Mouse (Mus musculus) heart, adult 18-20 months (tissue): ENCODE measurements around the gene Camsap2. TPM values are rescaled to one million over a fixed set of nuclear protein-coding genes. Genes with fewer than 3 reads are reported as not detected.

Source experiments
- DNase-seq, 2 experiments: peaks; one replicate each; pipeline ENCODE4 v3.0.0; 2021 to 2022; ENCODE audit warnings: mixed read lengths in 1 of 2
- total RNA-seq, 2 experiments: library from RNA; stranded (reverse); gene quantifications; 2 replicates each; pipeline ENCODE4 v1.2.3; 2021

The Camsap2 gene
- total RNA-seq, 2 experiments from 2014 or later: 21.1 to 21.3 TPM

DNA sequence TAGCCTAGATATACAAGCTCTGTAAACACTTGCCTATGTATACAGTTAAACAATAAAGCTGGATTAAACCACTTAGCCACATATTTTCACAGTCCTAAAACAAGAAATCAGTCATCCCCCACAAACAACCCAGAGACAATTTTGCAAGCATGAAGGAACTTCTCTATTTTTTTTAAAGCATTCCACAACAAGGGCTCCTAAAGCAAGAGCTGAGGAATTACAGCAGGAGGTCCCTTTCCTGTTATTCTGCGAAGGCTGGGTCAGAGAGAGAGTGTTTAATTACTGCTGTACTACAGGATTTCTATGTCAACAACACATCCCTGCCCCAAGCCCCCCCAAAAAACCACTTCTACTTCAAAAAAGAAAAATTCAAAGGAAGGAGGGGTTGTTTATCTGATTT is 1.6 kb downstream of the Camsap2 start:
- DNase-seq: peak in 1 of 2 experiments; percentile 12

DNA sequence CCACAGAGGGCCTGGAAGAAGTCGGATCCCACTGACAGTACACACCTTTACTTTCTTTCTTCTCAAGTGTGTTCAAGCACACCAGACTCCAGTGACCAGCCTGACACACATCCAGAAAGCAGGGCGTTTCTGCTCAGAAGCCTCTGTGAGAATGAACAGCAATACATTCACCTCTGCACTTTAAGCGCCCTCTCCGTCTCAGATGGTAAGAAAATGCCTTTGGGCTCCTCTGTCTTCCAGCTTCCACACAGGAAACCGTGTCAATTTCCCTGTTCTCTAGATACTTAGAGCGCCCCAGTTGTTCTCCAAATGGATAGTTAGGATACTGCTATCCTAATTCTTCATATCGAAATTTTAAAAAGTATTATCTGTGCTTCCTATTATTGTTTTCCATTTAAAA is 2.2 kb downstream of the Camsap2 start:
- no peak for DNase-seq

GRCm38 (mm10) chr1:136340541-136340940 is 5.4 kb downstream of the Camsap2 start:
- no peak for DNase-seq

DNA sequence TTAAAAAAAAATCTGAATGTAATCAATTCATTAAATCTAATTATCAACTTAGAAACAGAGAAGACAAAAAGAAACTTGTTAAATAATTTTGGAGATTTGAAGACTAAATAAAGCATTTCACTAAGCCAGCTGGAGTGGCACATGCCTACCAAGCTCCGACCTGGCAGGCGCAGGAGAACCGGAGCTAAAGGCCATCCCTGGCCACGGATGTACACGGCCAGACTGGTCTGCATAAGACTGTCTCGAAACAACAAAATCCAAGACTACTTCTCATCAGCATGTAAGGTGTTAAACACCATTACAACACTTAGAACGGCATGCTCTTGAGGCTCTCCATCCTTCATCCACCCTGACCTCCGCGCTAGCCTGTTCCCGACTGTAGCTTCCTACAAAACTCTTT is 11.2 kb downstream of the Camsap2 start:
- no peak for DNase-seq

- no peak for DNase-seq
Observed at GRCm38 (mm10) chr1:136333512-136333911, 12.4 kb downstream of the Camsap2 start.

GRCm38 (mm10) chr1:136333071-136333470 is 12.8 kb downstream of the Camsap2 start:
- no peak for DNase-seq

DNA sequence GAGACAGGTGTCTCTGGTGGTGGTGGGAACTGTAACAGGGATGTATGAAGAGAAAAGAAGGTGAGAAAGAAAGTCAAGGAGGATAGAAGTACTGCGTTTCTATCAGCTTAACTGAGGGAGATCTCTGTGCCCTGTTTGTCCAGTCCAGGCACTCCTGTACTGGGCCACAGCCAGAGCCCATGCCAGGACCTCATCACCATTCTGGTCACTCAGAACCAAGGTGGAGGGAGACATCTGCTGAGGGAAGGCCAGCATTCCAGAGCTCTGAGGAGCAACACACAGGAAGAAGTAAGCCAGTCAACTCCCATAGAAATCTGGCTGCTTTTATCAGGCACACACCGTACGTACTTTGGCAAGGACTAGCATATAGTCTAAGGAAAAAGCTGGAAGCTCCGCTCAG is 14.1 kb downstream of the Camsap2 start:
- DNase-seq: peak; percentile 37 to 40

DNA sequence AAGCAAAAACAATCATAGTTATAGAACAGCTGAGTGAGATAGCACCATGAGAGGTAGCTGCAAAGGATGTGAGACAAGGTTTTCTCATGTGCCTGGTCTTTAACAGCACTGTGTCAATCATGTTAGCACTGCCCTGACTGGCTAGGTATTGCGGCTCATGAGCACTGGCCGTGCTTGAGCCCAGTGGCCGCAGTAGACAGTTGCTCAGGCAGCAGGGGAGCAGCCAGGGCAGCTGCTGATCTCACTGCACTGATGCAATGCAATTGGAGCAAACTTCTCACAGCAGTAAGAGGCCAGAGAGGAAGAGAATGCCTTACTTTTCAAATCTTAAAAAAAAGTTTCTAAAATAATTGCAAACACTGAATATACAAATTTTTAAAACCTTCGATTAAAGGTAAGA is 16.5 kb downstream of the Camsap2 start:
- no peak for DNase-seq

DNA sequence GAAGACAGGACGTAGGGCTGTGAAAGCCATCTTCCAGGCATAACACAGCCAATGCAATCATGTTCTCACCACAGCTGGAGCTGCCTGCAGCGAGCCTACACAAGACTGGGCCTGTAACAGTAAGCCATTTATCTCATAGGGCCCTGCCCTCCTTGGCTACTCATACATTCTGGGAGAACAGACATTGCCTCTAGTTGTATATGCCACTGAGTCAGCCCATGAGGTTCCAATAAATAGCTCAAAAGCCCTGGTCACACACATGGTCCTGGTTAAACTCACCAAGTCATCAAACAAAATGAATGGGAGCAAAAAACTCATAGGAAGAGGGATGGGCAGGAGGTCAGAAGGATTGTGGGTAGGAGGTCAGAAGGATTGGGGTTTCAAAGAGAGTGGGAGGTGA is 17.3 kb downstream of the Camsap2 start:
- no peak for DNase-seq

GRCm38 (mm10) chr1:136327638-136328037 is 18.3 kb downstream of the Camsap2 start:
- DNase-seq: no peak

- peak; percentile 65 to 70 for DNase-seq
Observed at GRCm38 (mm10) chr1:136325933-136326332, 20.0 kb downstream of the Camsap2 start.

- no peak for DNase-seq
Observed at GRCm38 (mm10) chr1:136322331-136322730, 23.6 kb downstream of the Camsap2 start.

DNA sequence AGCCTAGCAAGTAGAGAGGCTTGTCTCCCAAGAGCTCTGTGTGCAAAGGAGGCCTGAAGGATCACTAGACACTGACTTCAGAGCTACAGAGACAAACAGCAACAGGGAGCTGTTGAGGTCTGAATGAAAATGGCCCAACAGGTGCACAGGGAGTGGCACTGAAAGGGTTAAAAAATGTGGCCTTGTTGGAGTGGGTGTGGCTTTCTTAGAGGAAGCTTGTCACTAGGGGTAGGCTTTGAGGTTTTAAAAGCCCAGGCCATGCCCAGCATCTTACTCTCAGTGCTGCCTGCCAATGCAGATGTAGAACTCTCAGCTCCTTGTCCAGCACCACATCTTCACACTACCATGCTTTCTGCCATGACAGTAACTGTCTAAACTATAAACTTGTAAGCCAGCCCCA is 29.6 kb downstream of the Camsap2 start:
- DNase-seq: no peak

DNA sequence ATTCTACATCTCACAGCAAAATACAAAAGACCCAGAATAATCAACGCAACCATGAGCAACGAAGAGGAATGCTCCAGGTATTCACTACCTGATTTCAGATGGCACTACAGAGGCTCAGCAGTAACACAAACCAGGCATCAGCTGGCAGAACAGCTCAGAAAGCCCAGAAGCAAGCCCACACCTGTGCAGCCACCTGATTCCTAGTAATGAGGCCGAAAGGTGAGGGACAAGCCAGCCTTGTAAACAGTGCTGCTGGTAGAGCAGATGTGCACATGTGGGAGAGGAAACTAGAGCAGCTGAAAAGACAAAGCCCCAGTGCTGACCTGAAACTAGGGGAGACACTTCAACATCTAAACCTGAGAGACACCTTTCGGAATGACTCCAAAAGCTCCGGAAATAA is 36.7 kb downstream of the Camsap2 start:
- no peak for DNase-seq

DNA sequence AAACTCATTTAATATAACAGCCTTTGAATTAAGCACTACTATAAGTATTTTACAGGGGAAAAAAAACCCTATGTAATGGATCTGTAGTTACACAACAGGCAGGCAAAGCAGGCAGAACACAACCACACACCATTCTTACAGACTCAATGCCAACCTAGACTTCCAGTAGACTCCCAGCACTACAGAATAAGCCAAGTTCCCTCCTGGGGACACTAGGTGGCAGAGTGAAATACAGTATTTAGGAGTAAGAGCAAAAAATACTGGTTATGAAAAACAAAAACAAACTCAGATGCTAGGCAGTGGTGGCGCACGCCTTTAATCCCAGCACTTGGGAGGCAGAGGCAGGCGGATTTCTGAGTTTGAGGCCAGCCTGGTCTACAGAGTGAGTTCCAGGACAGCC is 39.5 kb downstream of the Camsap2 start:
- DNase-seq: peak; percentile 35 to 66

- no peak for DNase-seq
Observed at GRCm38 (mm10) chr1:136293961-136294360, 51.9 kb downstream of the Camsap2 start.

- no peak for DNase-seq
Observed at GRCm38 (mm10) chr1:136289803-136290202, 56.1 kb downstream of the Camsap2 start.

DNA sequence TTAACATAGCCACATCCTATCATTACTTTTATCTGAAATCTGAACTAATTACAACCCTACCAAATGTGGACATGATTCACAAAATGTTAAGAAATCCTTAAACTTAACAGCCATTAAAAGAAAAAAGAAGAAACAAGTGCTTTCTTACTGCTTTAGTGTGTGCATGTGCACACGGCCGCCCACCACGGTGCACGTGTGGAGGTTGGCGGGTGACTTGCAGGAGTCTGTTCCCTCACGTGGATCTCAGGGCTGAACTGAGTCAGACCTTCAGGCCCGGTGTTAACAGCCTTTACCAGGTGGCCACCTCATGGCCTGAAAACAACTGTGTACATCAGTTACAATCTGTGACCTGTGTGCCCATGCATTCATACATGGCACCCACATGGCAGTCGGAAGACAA is 68.5 kb downstream of the Camsap2 start:
- no peak for DNase-seq

- no peak for DNase-seq
Observed at GRCm38 (mm10) chr1:136268224-136268623, 77.7 kb downstream of the Camsap2 start.

- no peak for DNase-seq
Observed at GRCm38 (mm10) chr1:136266127-136266526, 79.8 kb downstream of the Camsap2 start.

DNA sequence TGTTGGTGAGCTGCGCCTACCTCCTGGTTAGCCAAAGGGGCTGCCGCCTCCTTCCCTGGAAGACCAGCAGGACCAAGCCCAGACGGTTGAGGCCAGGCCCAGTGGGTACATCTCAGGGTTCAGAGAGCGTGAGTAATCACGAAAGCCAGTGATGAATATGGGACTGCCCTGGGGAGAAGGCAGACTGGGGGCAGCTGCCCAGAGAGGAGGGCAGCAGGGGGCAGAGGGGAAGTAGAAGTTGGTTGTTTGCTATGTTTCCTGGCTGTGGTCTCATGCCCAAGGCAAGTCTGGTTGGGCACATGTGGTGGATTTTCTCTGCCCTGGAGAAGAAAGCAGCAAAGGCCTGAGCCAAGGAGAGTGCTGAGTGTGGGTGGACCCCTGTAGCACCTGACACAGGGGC is 82.5 kb downstream of the Camsap2 start:
- DNase-seq: no peak

DNA sequence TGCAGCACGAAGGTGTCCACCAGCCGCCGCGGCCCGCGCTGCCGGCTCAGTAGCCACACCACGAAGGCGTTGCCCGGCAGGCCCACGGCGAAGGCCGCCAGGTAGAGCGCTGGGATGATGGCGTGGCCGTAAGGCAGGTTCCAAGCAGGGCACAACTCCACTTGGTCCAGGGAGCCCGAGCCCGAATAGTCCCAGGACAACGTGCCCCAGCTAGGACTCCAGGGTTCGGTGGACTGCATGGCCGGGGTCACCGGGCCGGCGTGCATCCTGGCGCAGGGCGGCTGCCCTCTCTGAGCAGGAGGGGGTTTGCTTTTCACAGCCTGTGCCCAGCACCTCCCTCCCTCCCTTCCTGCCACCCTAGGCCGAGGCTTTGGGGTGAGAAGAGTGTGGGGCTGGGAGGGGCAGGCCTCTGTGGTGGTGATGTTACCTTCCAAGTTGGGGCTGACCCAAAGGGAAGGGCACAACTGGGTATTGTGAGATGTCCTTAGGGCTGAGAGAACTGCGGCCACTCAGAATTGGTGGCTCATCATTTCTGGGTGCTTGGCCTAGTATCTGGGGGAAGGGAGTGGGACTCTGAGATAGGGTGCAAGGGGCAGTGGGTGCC is 85.2 kb downstream of the Camsap2 start, which contains the start of gene Gpr25:
Gene Gpr25, minus strand, starts transcription at position 239 of the 604 bp plus-strand sequence.
- no peak for DNase-seq

DNA sequence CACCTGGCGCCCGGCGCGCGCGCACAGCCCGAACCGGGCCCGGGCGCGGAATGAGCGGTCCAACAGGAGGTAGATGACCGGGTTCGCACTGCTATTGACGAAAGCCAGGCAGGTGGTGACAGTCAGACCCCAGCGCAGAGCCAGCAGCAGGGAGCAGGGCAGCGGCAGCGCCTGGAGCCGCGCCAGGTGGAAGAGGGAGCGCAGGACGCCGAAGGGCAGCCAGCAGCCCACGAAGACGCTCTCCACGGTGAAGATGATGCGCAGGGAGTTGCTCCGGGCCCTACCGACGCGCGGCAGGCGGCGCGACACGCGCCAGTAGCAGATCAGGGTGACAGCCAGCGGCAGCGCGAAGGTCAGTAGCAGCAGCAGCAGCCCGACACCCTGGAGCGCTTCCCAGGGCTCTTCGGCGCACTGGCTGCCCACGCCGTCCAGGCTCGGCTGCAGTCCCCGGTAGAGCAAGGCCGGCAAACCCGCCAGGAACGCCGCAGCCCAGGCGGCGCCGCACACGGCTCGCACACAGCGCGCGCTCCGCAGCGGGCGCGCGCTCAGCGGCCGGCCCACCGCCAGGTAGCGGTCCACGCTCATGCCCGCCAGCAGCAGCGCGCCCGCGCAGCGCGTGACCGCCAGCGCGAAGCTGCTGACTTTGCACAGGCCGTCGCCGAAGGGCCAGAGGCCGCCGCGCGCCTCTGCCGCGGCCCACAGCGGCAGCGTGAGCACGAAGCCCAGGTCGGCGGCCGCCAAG is 85.8 kb downstream of the Camsap2 start:
- DNase-seq: peak; percentile 55 to 66

- DNase-seq: peak in 1 of 2 experiments; percentile 4
Observed at GRCm38 (mm10) chr1:136259543-136259892, 86.4 kb downstream of the Camsap2 start.
